Mouse (Mus musculus): Measurements from ENCODE around the gene Nub1. TPM values are rescaled to one million over a fixed set of nuclear protein-coding genes. Genes with fewer than 3 reads are reported as not detected.

Gene Nub1
- 35.9 and 43.3 TPM in 2 replicates for polyA plus RNA-seq (2012; ENCODE audit: low replicate concordance)

GRCm38 (mm10) chr5:24685366-24686093 is at the start of gene Nub1:
Gene Nub1 (plus strand): TSS chr5:24685532.

GRCm38 (mm10) chr5:24730488-24730871 is 45.1 kb downstream of the Nub1 start, which contains the start of gene Wdr86:
Gene Wdr86 (minus strand): TSS chr5:24730727.

GRCm38 (mm10) chr5:24757816-24758215 is 72.5 kb downstream of the Nub1 start, which contains the start of gene Crygn:
Gene Crygn (minus strand): TSS chr5:24758008.

Other genes starting within 250 kb of the Nub1 start
- 223 and 290 TPM in 2 replicates for gene Fastk, start 240.2 kb upstream of the Nub1 start, polyA plus RNA-seq (2012; ENCODE audit: low replicate concordance)
- gene Tmub1, start 237.7 kb upstream of the Nub1 start, polyA plus RNA-seq (2012; ENCODE audit: low replicate concordance) = 67.4 and 74.4 TPM in 2 replicates
- gene Agap3, start 233.4 kb upstream of the Nub1 start, polyA plus RNA-seq (2012; ENCODE audit: low replicate concordance) = 117 and 125 TPM in 2 replicates
- 0.10 TPM in 1 of 2 replicates, not detected in the other for gene Gbx1, start 158.3 kb upstream of the Nub1 start, polyA plus RNA-seq (2012; ENCODE audit: low replicate concordance)
- gene Asb10, start 144.6 kb upstream of the Nub1 start, polyA plus RNA-seq (2012; ENCODE audit: low replicate concordance) = 0.12 and 0.15 TPM in 2 replicates
- gene 4931409K22Rik, start 128.7 kb upstream of the Nub1 start, polyA plus RNA-seq (2012; ENCODE audit: low replicate concordance) = not detected in 2 replicates
- 30.7 and 45.0 TPM in 2 replicates for gene Abcf2, start 108.1 kb upstream of the Nub1 start, polyA plus RNA-seq (2012; ENCODE audit: low replicate concordance)
- gene Chpf2, start 98.8 kb upstream of the Nub1 start, polyA plus RNA-seq (2012; ENCODE audit: low replicate concordance) = 46.0 and 241 TPM in 2 replicates
- 0.66 and 1.7 TPM in 2 replicates for gene Smarcd3, start 61.1 kb upstream of the Nub1 start, polyA plus RNA-seq (2012; ENCODE audit: low replicate concordance)
- 1.8 and 2.2 TPM in 2 replicates for gene Wdr86, start 45.2 kb downstream of the Nub1 start, polyA plus RNA-seq (2012; ENCODE audit: low replicate concordance)
- gene Crygn, start 72.5 kb downstream of the Nub1 start, polyA plus RNA-seq (2012; ENCODE audit: low replicate concordance) = 2.3 and 3.4 TPM in 2 replicates
- 16.3 and 17.7 TPM in 2 replicates for gene Rheb, start 157.1 kb downstream of the Nub1 start, polyA plus RNA-seq (2012; ENCODE audit: low replicate concordance)